Mouse (Mus musculus): ENCODE measurements around the gene Rwdd3. TPM values are rescaled to one million over a fixed set of nuclear protein-coding genes. Genes with fewer than 3 reads are reported as not detected.

The Rwdd3 gene
- 8.2 and 8.5 TPM in 2 replicates for polyA plus RNA-seq (2015; fragmentation: Nextera tagmentation; extraction: Ambion mirVana)

DNA sequence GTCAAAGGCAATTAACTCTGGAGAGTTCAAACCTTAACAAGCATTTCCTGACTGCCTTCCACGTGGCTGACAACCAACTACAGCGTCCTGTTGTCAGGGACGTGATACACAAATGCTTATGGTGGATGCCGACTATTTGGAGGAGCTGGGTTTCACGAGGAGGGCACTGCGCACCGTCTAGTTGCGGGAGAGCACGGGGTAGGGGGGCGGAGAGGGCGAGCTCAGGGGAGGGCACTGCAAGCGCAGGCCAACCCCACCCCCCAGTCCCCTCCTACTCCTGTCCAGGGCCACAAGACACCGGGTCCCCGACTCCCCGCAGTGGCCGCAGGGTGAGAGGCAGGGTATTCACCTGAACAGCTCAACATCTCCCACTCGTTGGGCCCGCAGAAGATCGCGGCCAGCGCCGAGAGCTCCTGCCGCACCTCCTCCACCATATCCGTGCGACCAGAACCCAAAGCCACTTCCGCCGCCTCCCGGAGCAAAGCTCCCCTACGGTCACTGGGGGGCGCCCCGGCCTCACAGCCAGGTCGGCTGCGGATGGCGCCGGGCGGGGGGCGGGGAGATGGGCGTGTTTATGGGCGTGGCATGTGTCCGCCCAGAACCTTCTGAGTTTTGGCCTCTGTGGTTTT lies at the start of gene Rwdd3:
TSS of gene Rwdd3 (minus strand) at position 453 of the 629 bp plus-strand sequence.
- DNase-seq (ENCODE audit: low spot score): peak; percentile 94
- Histone ChIP-seq H3K9me3 (replicated peaks; ENCODE audit: low read length) (no peaks in the 10 kb centered on the region), H3K4me3 (replicated peaks; ENCODE audit: low read depth, low read length) (peak within 1 kb of the TSS; percentile 75), H3K27me3 (ENCODE audit: insufficient read depth, low read length) (no peaks in the 10 kb centered on the region), H3K36me3 (ENCODE audit: insufficient read depth, low read length) (no peaks in the 10 kb centered on the region), H3K4me1 (replicated peaks; ENCODE audit: insufficient read depth, low read length) (0 out of 2 replicates have a peak, but pooled peaks cover 4% of the 10 kb centered on the region), H3K27ac (peak within 1 kb of the TSS; percentile 63; the same call in 1 of the 2 replicates), H3K4me2 (ENCODE audit: low read length) (peak within 1 kb of the TSS; percentile 93), H3K9ac (ENCODE audit: low read depth, low read length) (peak within 1 kb of the TSS; percentile 65)
- peak; percentile 96 for TF ChIP-seq CTCF (IDR thresholded peaks at IDR 0.05; ENCODE audit: low read depth)
- WGBS: under 1% methylated on average over 39 of the region's 40 CpGs
- peak; percentile 94 for ATAC-seq (replicated peaks; ENCODE audit: low FRiP score, low read depth)

DNA sequence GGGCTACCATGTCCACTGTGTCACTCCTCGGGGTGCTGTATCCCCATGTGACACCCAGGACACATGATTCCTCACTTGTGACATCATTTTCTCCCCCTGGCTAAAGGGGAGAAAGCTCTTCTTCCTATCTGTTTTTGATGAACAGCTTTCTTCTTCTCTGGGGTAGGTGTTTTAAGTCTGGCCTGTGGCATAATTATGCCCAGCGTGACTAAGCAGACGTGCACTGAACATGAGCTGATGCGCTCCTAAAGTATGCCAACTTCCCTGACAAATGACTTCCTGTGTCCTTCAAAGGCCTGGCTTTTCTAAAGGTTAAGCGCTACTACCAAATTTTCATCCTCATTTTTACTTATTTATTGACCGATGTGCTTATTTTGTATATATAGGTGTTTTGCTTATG lies 45.5 kb upstream of the Rwdd3 start:
- ATAC-seq (replicated peaks; ENCODE audit: low FRiP score, low read depth) (no peak), DNase-seq (ENCODE audit: low spot score) (no peak)
- Histone ChIP-seq H3K9ac (ENCODE audit: low read depth, low read length) (no peak overlapping the region), H3K4me2 (ENCODE audit: low read length) (no peak overlapping the region), H3K36me3 (ENCODE audit: insufficient read depth, low read length) (no peaks in the 10 kb centered on the region), H3K27ac (no peak overlapping the region), H3K9me3 (replicated peaks; ENCODE audit: low read length) (no peaks in the 10 kb centered on the region), H3K27me3 (ENCODE audit: insufficient read depth, low read length) (no peaks in the 10 kb centered on the region), H3K4me1 (replicated peaks; ENCODE audit: insufficient read depth, low read length) (no peaks in the 10 kb centered on the region), H3K4me3 (replicated peaks; ENCODE audit: low read depth, low read length) (no peak overlapping the region)
- 74% methylated on average over 6 of the region's 6 CpGs for WGBS
- TF ChIP-seq CTCF (IDR thresholded peaks at IDR 0.05; ENCODE audit: low read depth): no peak

DNA sequence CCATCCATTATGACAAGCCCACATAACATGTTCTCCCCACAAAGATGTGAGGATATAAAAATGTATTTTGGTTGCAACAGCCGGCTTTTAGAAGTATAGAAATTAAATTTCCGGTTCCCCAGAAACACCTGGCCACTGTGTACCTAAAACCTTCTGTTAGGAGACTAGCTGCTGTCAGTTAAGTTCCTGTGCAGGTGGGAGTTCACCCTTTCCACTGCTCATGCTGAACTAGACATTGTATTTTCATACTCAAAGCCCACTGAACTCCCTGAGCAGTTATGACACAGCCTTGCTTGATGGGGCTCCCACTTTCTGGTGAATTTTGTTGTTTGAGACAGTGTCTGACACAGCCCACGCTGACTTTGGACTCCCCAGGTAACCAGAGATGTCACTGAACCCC lies 42.0 kb upstream of the Rwdd3 start:
- 69% methylated on average over 3 of the region's 3 CpGs for WGBS
- DNase-seq (ENCODE audit: low spot score) (no peak), ATAC-seq (replicated peaks; ENCODE audit: low FRiP score, low read depth) (no peak)
- Histone ChIP-seq H3K9me3 (replicated peaks; ENCODE audit: low read length) (no peaks in the 10 kb centered on the region), H3K4me3 (replicated peaks; ENCODE audit: low read depth, low read length) (no peak overlapping the region), H3K36me3 (ENCODE audit: insufficient read depth, low read length) (no peaks in the 10 kb centered on the region), H3K27me3 (ENCODE audit: insufficient read depth, low read length) (no peaks in the 10 kb centered on the region), H3K4me1 (replicated peaks; ENCODE audit: insufficient read depth, low read length) (no peaks in the 10 kb centered on the region), H3K9ac (ENCODE audit: low read depth, low read length) (no peak overlapping the region), H3K4me2 (ENCODE audit: low read length) (no peak overlapping the region), H3K27ac (no peak overlapping the region)
- TF ChIP-seq CTCF (IDR thresholded peaks at IDR 0.05; ENCODE audit: low read depth): no peak

DNA sequence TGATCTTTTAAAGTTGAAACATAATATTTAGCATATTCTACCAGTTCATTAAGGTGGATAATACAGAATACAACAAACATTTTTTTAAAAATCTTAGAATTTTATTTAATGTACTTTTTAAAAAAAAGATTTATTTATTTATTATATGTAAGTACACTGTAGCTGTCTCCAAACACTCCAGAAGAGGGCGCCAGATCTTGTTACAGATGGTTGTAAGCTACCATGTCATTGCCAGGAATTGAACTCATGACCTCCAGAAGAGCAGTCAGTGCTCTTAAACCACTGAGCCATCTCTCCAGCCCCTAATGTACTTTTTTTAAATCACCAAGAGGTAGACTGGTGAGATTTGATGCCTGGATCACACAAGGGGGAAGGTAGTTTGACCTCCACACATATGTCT lies 40.7 kb upstream of the Rwdd3 start:
- H3K9ac ChIP-seq (ENCODE audit: low read depth, low read length): no peak overlapping the region
- WGBS: 62% methylated on average over 1 of the region's 1 CpGs
- no peaks in the 10 kb centered on the region for H3K36me3 ChIP-seq (ENCODE audit: insufficient read depth, low read length)
- no peaks in the 10 kb centered on the region for H3K9me3 ChIP-seq (replicated peaks; ENCODE audit: low read length)
- H3K4me3 ChIP-seq (replicated peaks; ENCODE audit: low read depth, low read length): no peak overlapping the region
- no peak overlapping the region for H3K4me2 ChIP-seq (ENCODE audit: low read length)
- TF ChIP-seq CTCF (IDR thresholded peaks at IDR 0.05; ENCODE audit: low read depth): peak; percentile 26; the same call in 1 of the 2 replicates
- DNase-seq (ENCODE audit: low spot score): no peak
- no peaks in the 10 kb centered on the region for H3K4me1 ChIP-seq (replicated peaks; ENCODE audit: insufficient read depth, low read length)
- H3K27ac ChIP-seq: no peak overlapping the region
- no peak for ATAC-seq (replicated peaks; ENCODE audit: low FRiP score, low read depth)
- no peaks in the 10 kb centered on the region for H3K27me3 ChIP-seq (ENCODE audit: insufficient read depth, low read length)

DNA sequence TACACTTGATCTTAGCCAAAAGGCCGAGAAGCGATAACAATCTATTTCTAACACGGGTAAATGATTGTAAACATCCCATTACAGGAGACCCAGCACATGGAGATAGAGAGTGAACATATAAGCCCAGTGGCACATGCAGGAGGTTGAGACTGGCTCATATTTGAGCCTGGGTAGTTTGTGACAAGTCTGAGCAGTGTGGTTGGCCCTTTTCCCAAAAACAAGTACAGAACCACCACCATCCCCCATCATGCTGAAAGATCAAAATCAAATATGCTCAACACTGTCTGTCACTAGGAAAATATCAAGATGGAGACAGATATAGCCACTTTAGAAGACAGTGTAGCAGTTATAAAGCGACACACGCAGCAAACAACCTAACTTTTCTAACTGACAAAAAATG lies 37.5 kb upstream of the Rwdd3 start:
- no peak overlapping the region for H3K4me2 ChIP-seq (ENCODE audit: low read length)
- TF ChIP-seq CTCF (IDR thresholded peaks at IDR 0.05; ENCODE audit: low read depth): no peak
- no peaks in the 10 kb centered on the region for H3K4me1 ChIP-seq (replicated peaks; ENCODE audit: insufficient read depth, low read length)
- H3K9me3 ChIP-seq (replicated peaks; ENCODE audit: low read length): no peaks in the 10 kb centered on the region
- no peak overlapping the region for H3K27ac ChIP-seq
- WGBS: 81% methylated on average over 5 of the region's 5 CpGs
- DNase-seq (ENCODE audit: low spot score): no peak
- H3K9ac ChIP-seq (ENCODE audit: low read depth, low read length): no peak overlapping the region
- H3K4me3 ChIP-seq (replicated peaks; ENCODE audit: low read depth, low read length): no peak overlapping the region
- H3K27me3 ChIP-seq (ENCODE audit: insufficient read depth, low read length): no peaks in the 10 kb centered on the region
- ATAC-seq (replicated peaks; ENCODE audit: low FRiP score, low read depth): no peak
- no peaks in the 10 kb centered on the region for H3K36me3 ChIP-seq (ENCODE audit: insufficient read depth, low read length)

DNA sequence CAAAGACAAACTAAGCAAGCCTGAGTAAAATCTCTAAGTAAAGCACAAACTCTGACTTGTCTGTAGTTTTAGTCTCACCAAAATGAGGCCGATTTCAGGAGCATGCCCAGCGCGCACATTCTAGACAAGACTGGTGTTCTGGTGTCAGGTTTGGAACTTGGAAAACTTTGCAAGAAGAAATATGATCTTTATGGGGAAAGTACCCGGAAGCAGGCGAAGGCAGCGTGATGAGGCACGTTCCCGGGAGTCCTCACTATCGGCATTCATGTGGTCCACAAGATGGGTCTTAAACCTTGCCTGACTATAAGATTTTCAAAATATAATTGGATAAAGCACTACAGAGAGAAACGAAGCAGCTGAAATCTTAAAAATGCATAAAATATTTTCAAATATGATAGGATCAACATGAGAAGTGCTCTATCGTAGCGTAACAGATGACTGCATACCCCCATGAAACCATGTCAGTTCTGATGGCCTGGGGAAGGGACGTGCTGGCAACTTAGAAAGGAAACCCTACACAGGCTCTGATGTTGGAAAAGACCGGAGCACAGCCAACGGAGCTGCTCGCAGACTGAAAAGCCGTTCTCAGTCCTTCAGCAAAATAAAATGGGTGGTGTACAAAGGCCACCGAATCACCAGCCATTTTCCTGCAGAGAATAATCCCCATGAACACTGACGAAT lies 34.8 kb upstream of the Rwdd3 start:
- Histone ChIP-seq H3K27me3 (ENCODE audit: insufficient read depth, low read length) (no peaks in the 10 kb centered on the region), H3K9me3 (replicated peaks; ENCODE audit: low read length) (no peaks in the 10 kb centered on the region), H3K9ac (ENCODE audit: low read depth, low read length) (no peak overlapping the region), H3K4me2 (ENCODE audit: low read length) (no peak overlapping the region), H3K4me1 (replicated peaks; ENCODE audit: insufficient read depth, low read length) (no peaks in the 10 kb centered on the region), H3K36me3 (ENCODE audit: insufficient read depth, low read length) (no peaks in the 10 kb centered on the region), H3K27ac (no peak overlapping the region), H3K4me3 (replicated peaks; ENCODE audit: low read depth, low read length) (no peak overlapping the region)
- DNase-seq (ENCODE audit: low spot score) (peak; percentile 19), ATAC-seq (replicated peaks; ENCODE audit: low FRiP score, low read depth) (no peak)
- 69% methylated on average over 19 of the region's 19 CpGs for WGBS
- no peak for TF ChIP-seq CTCF (IDR thresholded peaks at IDR 0.05; ENCODE audit: low read depth)
